Mouse (Mus musculus): ENCODE data around the gene Kcnd3. TPM values are rescaled to one million over a fixed set of nuclear protein-coding genes. Genes with fewer than 3 reads are reported as not detected.

The Kcnd3 gene
- polyA plus RNA-seq, 1 experiment from 2014 or later = 0.62 TPM

- peak overlapping the region; percentile 38; the same call in 1 of the 2 replicates for H3K27ac ChIP-seq (ENCODE audit: low read length)
- no peaks in the 10 kb centered on the region for H3K36me3 ChIP-seq (ENCODE audit: control insufficient read depth, insufficient read depth)
- no peaks in the 10 kb centered on the region for H3K27me3 ChIP-seq (ENCODE audit: control insufficient read depth, insufficient read depth, low read length)
- no peak overlapping the region for H3K9ac ChIP-seq (ENCODE audit: low read length)
- ATAC-seq (replicated peaks; ENCODE audit: extremely low read depth, insufficient read depth, low FRiP score) = no peak
- H3K4me3 ChIP-seq (ENCODE audit: low read length) = no peak overlapping the region
- 23% methylated on average over 2 of the region's 2 CpGs for WGBS
- no peak overlapping the region for H3K4me2 ChIP-seq (ENCODE audit: low read depth, low read length)
- H3K9me3 ChIP-seq (replicated peaks; ENCODE audit: control insufficient read depth, low read length) = no peaks in the 10 kb centered on the region
- H3K4me1 ChIP-seq (ENCODE audit: control insufficient read depth, insufficient read depth, low read length) = peaks cover 9% of the 10 kb centered on the region; the same call in 1 of the 2 replicates
Observed at GRCm38 (mm10) chr3:105660530-105660929, 208.4 kb downstream of the Kcnd3 start.

GRCm38 (mm10) chr3:105663043-105663442, 210.9 kb downstream of the Kcnd3 start:
- Histone ChIP-seq H3K27me3 (ENCODE audit: control insufficient read depth, insufficient read depth, low read length) (no peaks in the 10 kb centered on the region), H3K4me2 (ENCODE audit: low read depth, low read length) (no peak overlapping the region), H3K9ac (ENCODE audit: low read length) (no peak overlapping the region), H3K4me3 (ENCODE audit: low read length) (no peak overlapping the region), H3K27ac (ENCODE audit: low read length) (no peak overlapping the region), H3K36me3 (ENCODE audit: control insufficient read depth, insufficient read depth) (no peaks in the 10 kb centered on the region), H3K9me3 (replicated peaks; ENCODE audit: control insufficient read depth, low read length) (no peaks in the 10 kb centered on the region), H3K4me1 (ENCODE audit: control insufficient read depth, insufficient read depth, low read length) (peaks cover 9% of the 10 kb centered on the region; the same call in 1 of the 2 replicates)
- 70% methylated on average over 8 of the region's 8 CpGs for WGBS
- ATAC-seq (replicated peaks; ENCODE audit: extremely low read depth, insufficient read depth, low FRiP score) = no peak

DNA sequence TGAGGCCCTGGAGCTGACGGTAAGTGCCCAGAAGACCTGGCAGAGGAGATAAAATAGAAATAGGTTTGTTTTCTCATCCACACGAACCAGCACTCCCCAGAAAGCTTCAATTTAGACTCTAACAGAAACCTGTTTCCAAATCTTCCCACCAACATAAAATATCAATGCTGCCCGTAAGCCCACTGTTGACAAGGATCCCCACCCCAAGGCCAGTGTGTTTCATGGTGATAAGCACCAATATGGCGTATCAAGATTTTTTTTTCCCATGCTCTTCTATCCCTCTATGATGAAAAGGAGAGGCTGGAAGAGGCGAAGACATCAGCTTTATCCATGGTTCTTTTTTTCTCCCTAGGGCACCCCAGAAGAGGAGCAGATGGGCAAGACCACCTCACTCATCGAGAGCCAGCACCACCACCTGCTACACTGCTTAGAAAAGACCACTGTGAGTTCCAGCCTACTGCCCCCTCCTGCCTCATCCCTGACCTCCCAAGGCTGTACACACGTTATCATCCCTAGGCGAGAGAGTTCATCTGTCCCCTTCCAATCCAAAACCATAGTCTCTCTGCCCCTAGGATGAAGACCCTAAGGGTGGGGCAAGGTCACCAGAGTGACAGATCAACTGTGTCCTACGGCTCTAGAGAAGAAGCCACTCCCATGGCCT, 213.1 kb downstream of the Kcnd3 start:
- H3K36me3 ChIP-seq (ENCODE audit: control insufficient read depth, insufficient read depth) = no peaks in the 10 kb centered on the region
- no peaks in the 10 kb centered on the region for H3K27me3 ChIP-seq (ENCODE audit: control insufficient read depth, insufficient read depth, low read length)
- no peaks in the 10 kb centered on the region for H3K9me3 ChIP-seq (replicated peaks; ENCODE audit: control insufficient read depth, low read length)
- no peak for ATAC-seq (replicated peaks; ENCODE audit: extremely low read depth, insufficient read depth, low FRiP score)
- no peak overlapping the region for H3K27ac ChIP-seq (ENCODE audit: low read length)
- 76% methylated on average over 9 of the region's 9 CpGs for WGBS
- H3K4me1 ChIP-seq (ENCODE audit: control insufficient read depth, insufficient read depth, low read length) = peaks cover 9% of the 10 kb centered on the region; the same call in 1 of the 2 replicates
- H3K4me2 ChIP-seq (ENCODE audit: low read depth, low read length) = no peak overlapping the region
- H3K4me3 ChIP-seq (ENCODE audit: low read length) = no peak overlapping the region
- no peak overlapping the region for H3K9ac ChIP-seq (ENCODE audit: low read length)

GRCm38 (mm10) chr3:105666996-105667523, 214.9 kb downstream of the Kcnd3 start:
- Histone ChIP-seq H3K4me2 (ENCODE audit: low read depth, low read length) (no peak overlapping the region), H3K4me1 (ENCODE audit: control insufficient read depth, insufficient read depth, low read length) (no peaks in the 10 kb centered on the region), H3K36me3 (ENCODE audit: control insufficient read depth, insufficient read depth) (no peaks in the 10 kb centered on the region), H3K27me3 (ENCODE audit: control insufficient read depth, insufficient read depth, low read length) (no peaks in the 10 kb centered on the region), H3K9ac (ENCODE audit: low read length) (no peak overlapping the region), H3K4me3 (ENCODE audit: low read length) (no peak overlapping the region), H3K9me3 (replicated peaks; ENCODE audit: control insufficient read depth, low read length) (no peaks in the 10 kb centered on the region), H3K27ac (ENCODE audit: low read length) (no peak overlapping the region)
- no peak for ATAC-seq (replicated peaks; ENCODE audit: extremely low read depth, insufficient read depth, low FRiP score)
- 55% methylated on average over 4 of the region's 4 CpGs for WGBS

DNA sequence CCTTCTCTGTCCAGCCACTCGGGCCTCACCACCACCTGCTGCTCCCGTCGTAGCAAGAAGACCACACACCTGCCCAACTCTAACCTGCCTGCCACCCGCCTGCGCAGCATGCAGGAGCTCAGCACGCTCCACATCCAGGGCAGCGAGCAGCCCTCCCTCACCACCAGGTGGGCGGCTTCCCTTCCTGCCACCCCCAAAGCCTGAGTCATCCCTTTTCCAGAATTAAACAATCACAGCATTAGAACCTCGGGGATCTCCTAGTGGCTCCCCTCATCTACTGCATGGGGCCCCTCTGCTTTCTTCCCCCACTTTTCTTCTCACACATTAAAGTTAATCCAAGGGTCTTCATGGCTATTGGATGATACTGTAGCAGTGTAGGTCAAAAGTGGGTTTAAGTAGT, 216.0 kb downstream of the Kcnd3 start:
- Histone ChIP-seq H3K4me3 (ENCODE audit: low read length) (no peak overlapping the region), H3K36me3 (ENCODE audit: control insufficient read depth, insufficient read depth) (no peaks in the 10 kb centered on the region), H3K27me3 (ENCODE audit: control insufficient read depth, insufficient read depth, low read length) (no peaks in the 10 kb centered on the region), H3K9ac (ENCODE audit: low read length) (no peak overlapping the region), H3K4me2 (ENCODE audit: low read depth, low read length) (no peak overlapping the region), H3K27ac (ENCODE audit: low read length) (no peak overlapping the region), H3K4me1 (ENCODE audit: control insufficient read depth, insufficient read depth, low read length) (no peaks in the 10 kb centered on the region), H3K9me3 (replicated peaks; ENCODE audit: control insufficient read depth, low read length) (no peaks in the 10 kb centered on the region)
- ATAC-seq (replicated peaks; ENCODE audit: extremely low read depth, insufficient read depth, low FRiP score) = no peak
- WGBS = 46% methylated on average over 9 of the region's 9 CpGs

GRCm38 (mm10) chr3:105669776-105670175, 217.6 kb downstream of the Kcnd3 start:
- Histone ChIP-seq H3K4me2 (ENCODE audit: low read depth, low read length) (no peak overlapping the region), H3K27me3 (ENCODE audit: control insufficient read depth, insufficient read depth, low read length) (no peaks in the 10 kb centered on the region), H3K36me3 (ENCODE audit: control insufficient read depth, insufficient read depth) (no peaks in the 10 kb centered on the region), H3K9me3 (replicated peaks; ENCODE audit: control insufficient read depth, low read length) (no peaks in the 10 kb centered on the region), H3K9ac (ENCODE audit: low read length) (no peak overlapping the region), H3K27ac (ENCODE audit: low read length) (no peak overlapping the region), H3K4me3 (ENCODE audit: low read length) (no peak overlapping the region), H3K4me1 (ENCODE audit: control insufficient read depth, insufficient read depth, low read length) (no peaks in the 10 kb centered on the region)
- 81% methylated on average over 3 of the region's 3 CpGs for WGBS
- no peak for ATAC-seq (replicated peaks; ENCODE audit: extremely low read depth, insufficient read depth, low FRiP score)

DNA sequence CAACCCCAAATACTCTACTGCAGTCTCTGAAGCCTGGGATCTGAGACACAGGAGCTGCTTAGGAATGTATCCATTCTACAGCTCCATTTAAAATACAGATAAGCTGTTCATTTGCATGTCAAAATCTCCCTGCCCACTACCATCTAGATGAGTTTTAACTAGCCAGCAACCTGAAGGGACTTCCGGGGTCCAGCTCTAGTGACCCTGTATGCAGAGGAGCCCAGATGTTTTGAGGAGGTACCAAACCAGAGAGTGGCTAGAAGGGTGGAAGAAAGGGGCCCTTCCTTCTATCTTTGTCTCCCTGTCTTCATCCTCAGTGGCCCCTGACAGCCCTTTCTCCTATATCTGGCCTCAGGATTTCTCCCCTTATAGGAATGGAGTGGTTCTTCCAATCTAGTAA, 218.7 kb downstream of the Kcnd3 start:
- Histone ChIP-seq H3K4me2 (ENCODE audit: low read depth, low read length) (no peak overlapping the region), H3K4me3 (ENCODE audit: low read length) (no peak overlapping the region), H3K36me3 (ENCODE audit: control insufficient read depth, insufficient read depth) (no peaks in the 10 kb centered on the region), H3K27ac (ENCODE audit: low read length) (no peak overlapping the region), H3K9ac (ENCODE audit: low read length) (no peak overlapping the region), H3K27me3 (ENCODE audit: control insufficient read depth, insufficient read depth, low read length) (no peaks in the 10 kb centered on the region), H3K4me1 (ENCODE audit: control insufficient read depth, insufficient read depth, low read length) (no peaks in the 10 kb centered on the region), H3K9me3 (replicated peaks; ENCODE audit: control insufficient read depth, low read length) (no peaks in the 10 kb centered on the region)
- 90% methylated on average over 1 of the region's 1 CpGs for WGBS
- no peak for ATAC-seq (replicated peaks; ENCODE audit: extremely low read depth, insufficient read depth, low FRiP score)

DNA sequence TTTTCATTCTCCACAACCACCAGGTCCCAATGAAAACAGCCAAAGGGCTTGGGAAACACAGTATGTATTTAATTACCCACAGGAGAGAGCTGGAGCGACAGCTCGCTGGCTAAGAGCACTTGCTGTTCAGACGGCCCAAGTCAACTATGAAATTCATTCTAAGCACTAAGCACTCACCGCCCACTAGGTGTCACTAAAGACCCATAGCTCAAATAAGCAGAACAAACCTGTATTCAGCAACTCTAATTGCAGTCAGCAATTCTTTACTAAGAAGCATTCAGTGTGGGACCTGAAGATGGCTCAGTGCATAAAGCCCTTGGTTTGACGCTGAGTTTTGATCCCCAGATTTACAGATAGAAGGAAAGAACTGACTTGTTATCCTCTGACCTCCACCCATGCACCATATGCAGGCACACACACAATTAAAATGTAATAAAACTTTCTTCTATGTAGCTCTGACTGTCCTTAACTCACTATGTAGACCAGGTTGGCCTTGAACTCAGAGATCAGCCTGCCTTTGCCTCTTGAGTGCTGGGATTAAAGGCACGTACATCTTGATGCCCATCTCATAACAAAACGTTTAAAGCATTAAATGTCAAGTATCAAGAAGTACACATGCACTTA, 222.6 kb downstream of the Kcnd3 start:
- WGBS = 18% methylated on average over 7 of the region's 7 CpGs
- 0 out of 2 replicates have a peak, but pooled peaks have one; percentile 28 for ATAC-seq (replicated peaks; ENCODE audit: extremely low read depth, insufficient read depth, low FRiP score)
- Histone ChIP-seq H3K4me2 (ENCODE audit: low read depth, low read length) (no peak overlapping the region), H3K4me1 (ENCODE audit: control insufficient read depth, insufficient read depth, low read length) (no peaks in the 10 kb centered on the region), H3K9ac (ENCODE audit: low read length) (no peak overlapping the region), H3K9me3 (replicated peaks; ENCODE audit: control insufficient read depth, low read length) (no peaks in the 10 kb centered on the region), H3K27ac (ENCODE audit: low read length) (no peak overlapping the region), H3K4me3 (ENCODE audit: low read length) (no peak overlapping the region), H3K27me3 (ENCODE audit: control insufficient read depth, insufficient read depth, low read length) (no peaks in the 10 kb centered on the region), H3K36me3 (ENCODE audit: control insufficient read depth, insufficient read depth) (peaks cover 19% of the 10 kb centered on the region)

GRCm38 (mm10) chr3:105675932-105676331, 223.8 kb downstream of the Kcnd3 start:
- Histone ChIP-seq H3K27ac (ENCODE audit: low read length) (no peak overlapping the region), H3K9me3 (replicated peaks; ENCODE audit: control insufficient read depth, low read length) (no peaks in the 10 kb centered on the region), H3K4me3 (ENCODE audit: low read length) (no peak overlapping the region), H3K9ac (ENCODE audit: low read length) (no peak overlapping the region), H3K36me3 (ENCODE audit: control insufficient read depth, insufficient read depth) (peaks cover 23% of the 10 kb centered on the region), H3K4me2 (ENCODE audit: low read depth, low read length) (no peak overlapping the region), H3K27me3 (ENCODE audit: control insufficient read depth, insufficient read depth, low read length) (no peaks in the 10 kb centered on the region), H3K4me1 (ENCODE audit: control insufficient read depth, insufficient read depth, low read length) (no peaks in the 10 kb centered on the region)
- no peak for ATAC-seq (replicated peaks; ENCODE audit: extremely low read depth, insufficient read depth, low FRiP score)
- WGBS = 30% methylated on average over 2 of the region's 2 CpGs

Measured in heart, embryonic 16.5 days (tissue).